Mouse (Mus musculus) CD8-positive naive resting alpha-beta T cell, adult 2 months (primary cell): ENCODE measurements around the gene Rab9.

ENCODE experiments used
- DNase-seq, 2 experiments: peaks; one replicate each; pipeline ENCODE4 v3.0.0; 2022; ENCODE audit warnings: low read depth in 2 of 2, low spot score in 2 of 2

The Rab9 gene

DNA sequence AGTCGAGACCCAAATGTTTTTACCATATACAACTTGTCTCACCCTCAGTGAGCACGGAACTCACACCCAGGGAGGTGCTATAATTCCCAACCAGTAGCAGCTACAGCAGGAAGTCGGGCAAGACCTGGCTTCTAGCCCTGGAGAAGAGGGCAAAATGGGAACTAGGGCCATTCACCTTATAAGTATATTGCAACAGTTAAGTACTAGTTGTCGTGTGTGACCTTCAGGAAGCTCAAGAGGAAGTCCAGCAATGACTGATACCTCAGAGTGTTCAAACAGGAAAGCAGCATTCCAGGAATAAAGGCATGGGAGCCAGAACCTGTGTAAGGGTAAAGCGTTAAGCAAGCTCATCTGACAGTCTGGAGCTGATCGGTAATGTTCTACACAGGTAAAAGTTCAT lies 26.1 kb downstream of the Rab9 start:
- no peak for DNase-seq

DNA sequence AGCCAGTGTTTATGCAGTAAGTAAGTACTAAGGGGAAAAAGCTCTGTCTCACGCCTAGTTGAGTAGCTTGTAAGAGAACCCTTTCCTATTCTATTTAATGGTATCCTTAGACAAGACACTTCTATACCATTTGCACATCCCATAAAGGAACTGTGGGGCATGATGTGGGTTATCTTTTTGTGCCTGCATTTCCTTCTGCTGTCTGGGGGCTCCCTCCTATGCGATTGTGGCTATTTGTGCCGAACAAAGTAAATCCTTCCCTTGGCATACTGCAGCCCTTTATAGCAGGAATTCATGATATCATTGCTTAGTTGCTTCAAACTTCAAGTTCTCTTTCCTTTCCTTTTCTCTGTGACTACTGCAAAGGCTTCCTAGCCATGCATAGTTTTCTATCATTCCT lies 35.1 kb downstream of the Rab9 start:
- DNase-seq, result no peak

DNA sequence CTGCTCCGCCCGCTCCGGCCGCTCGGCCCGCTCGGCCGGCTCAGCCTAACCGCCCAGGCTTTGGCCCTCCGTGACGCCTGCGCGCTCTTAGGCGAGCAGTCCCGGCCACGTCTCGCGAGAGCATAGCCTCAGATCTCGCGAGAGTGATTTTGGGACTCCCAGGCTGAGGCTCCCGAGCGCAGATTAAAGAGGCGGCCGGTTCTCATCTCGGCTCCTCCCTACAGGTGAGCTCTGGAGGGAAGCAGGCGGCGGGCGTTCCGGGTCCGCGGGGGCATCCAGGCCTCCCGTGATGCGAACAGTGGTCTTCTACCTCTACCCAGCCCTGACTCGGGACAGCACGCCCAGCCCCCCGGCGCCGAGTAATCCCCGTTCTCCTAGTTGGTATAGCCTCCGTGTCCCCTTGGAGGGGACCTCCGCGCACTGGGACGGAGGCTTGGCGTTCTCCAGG lies 39.0 kb downstream of the Rab9 start, which contains the start of gene Ofd1:
Ofd1 (minus strand) TSS at position 89 of the 448 bp plus-strand sequence.
- DNase-seq, result peak; percentile 77 to 78

DNA sequence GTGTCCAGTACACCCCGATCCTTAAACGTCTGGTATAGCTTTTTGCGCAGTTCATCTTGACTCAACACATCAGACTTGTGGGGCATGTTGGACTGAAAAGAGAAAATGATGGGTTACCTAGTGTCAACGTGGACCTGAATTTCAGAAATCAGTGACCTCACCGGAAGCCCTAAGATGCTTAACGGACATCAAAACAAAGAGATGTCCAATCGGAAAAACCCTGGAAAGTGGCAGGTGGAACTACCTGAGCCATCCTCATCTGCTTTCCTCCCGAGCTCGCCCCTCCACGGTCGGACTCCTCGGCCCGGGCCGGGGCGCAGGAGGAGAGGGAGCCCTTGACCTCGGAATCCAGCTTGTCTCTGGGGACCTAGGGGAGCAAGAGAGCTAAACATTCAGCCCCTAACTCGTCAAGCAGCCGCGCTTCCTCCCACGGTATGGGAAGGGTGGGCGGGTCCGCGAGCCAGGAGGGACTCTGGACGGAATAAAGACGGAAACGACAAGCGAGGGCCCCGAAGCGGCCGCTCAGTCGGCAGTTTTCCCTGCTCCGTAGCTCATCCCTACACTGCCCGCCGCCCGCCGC lies 39.5 kb downstream of the Rab9 start, which contains the start of gene Trappc2:
Trappc2 (plus strand) TSS at position 539 of the 580 bp plus-strand sequence.
- no peak for DNase-seq

DNA sequence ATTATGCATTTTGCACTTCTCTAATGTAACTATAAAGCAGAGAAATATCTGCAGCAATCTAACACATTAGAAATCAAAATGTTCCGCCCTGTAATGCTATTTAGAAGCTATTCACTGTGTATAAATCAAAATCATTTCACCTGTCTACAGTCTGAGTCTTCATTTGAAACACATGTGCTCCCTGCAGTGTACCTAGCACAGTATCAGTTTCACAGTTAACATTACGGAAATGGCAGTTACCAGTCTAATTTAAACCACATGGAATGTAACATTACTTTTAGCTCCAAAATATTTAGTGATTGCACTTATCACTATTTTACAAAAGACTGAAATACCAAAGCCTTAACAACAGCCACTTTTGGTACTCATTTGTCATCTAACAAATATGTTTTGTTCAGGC lies 44.9 kb downstream of the Rab9 start:
- DNase-seq, result no peak

DNA sequence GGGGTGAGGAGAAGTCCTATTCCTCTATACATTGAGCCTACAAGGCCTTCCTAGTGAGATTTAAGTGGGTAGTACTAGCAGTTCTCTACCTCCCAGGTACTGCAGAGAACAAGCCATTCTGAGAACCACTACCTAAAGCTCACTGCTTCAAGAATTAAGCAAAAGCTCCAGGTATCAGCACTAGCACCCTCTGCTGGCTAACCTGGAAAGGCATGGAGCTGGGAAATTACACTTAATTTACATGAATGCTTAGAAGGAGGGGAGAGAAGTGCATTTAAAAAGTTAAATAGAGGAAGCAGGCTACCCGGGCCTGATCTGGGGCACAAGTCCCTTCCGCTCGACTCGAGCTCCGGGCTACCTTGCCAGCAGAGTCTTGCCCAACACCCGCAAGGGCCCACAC lies 63.5 kb downstream of the Rab9 start:
- peak in 1 of 2 experiments; percentile 10 for DNase-seq

DNA sequence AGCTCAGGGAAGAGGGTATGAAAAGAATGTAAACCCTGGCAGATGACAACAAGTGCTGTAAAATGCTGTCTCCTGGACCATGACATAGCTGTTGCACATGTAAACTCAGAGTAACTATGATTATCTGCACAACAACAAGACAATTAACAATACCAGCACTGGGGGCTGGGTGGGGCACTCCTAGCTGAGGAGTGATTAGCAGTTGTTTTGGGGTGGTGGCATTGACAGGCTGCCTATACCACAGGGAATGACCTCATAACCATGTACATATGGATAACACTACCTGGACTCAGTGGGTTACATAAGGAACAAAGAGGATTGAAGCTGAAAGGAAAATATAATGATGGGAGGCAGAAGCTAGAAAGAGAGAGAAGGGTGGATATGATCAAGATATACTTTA lies 71.8 kb downstream of the Rab9 start:
- DNase-seq, result no peak
